Mouse (Mus musculus): ENCODE measurements around the gene Naga. TPM values are rescaled to one million over a fixed set of nuclear protein-coding genes. Genes with fewer than 3 reads are reported as not detected.

Gene Naga
- total and polyA plus RNA-seq, 3 experiments = 17.7 to 28.2 (median 18.7) TPM

- DNase-seq (ENCODE audit: extremely low read depth) = no peak
- TF ChIP-seq MAFK (IDR thresholded peaks at IDR 0.05; ENCODE audit: insufficient replicate concordance, low read length) = no peak
- no peak for TF ChIP-seq CHD1 (IDR thresholded peaks at IDR 0.05; ENCODE audit: low read depth, low read length)
- TF ChIP-seq TBP (conservative IDR thresholded peaks at IDR 0.05; ENCODE audit: low read depth, low read length) = no peak
- no peak overlapping the region for H3K27ac ChIP-seq (ENCODE audit: insufficient read depth, low read depth)
- in situ Hi-C loops (cut with MboI; ENCODE audit: low pct_ligation_motif_present, low pct_unique_long_range_greater_than_20kb, low sequenced_read_pairs) (loop anchor here (25.0 kb wide), 1 partner anchor 501 kb away; the partner anchor contains the start of gene Cyp2d26), dilution Hi-C loops (cut with MboI; ENCODE audit: extremely low pct_ligation_motif_present, extremely low pct_unique_long_range_greater_than_20kb, low sequenced_read_pairs) (no loop called here)
- H3K9me3 ChIP-seq (replicated peaks; ENCODE audit: low read length) = peaks cover 5% of the 10 kb centered on the region
- no peaks in the 10 kb centered on the region for H3K36me3 ChIP-seq (replicated peaks in 1 of 2; ENCODE audit: control insufficient read depth in 1 of 2, insufficient read depth in 1 of 2, low read length in 1 of 2)
- no peak overlapping the region for H3K4me2 ChIP-seq (ENCODE audit: insufficient read depth, low read depth, poor library complexity, severe bottlenecking)
- peaks cover 0 to 3% of the 10 kb centered on the region in 2 experiments; a peak in 2 of 4 replicates for H3K4me1 ChIP-seq (ENCODE audit: control insufficient read depth in 1 of 2, insufficient read depth in 2 of 2)
- no peaks in the 10 kb centered on the region for H3K79me2 ChIP-seq (replicated peaks; ENCODE audit: control insufficient read depth, extremely low read depth, insufficient read depth, poor library complexity, severe bottlenecking)
- peaks cover 62% of the 10 kb centered on the region for H3K27me3 ChIP-seq (replicated peaks)
- H3K4me3 ChIP-seq (replicated peaks in 1 of 3; ENCODE audit: low read depth in 2 of 3, low read length in 2 of 3, poor library complexity in 1 of 3) = no peak overlapping the region
- no peak overlapping the region for H3K9ac ChIP-seq (ENCODE audit: insufficient read depth, low read depth)
These were observed 52.6 kb downstream of the Naga start for GRCm38 (mm10) chr15:82286157-82286556.

GRCm38 (mm10) chr15:82280638-82281037 is 58.1 kb downstream of the Naga start:
- in situ Hi-C loops (cut with MboI; ENCODE audit: low pct_ligation_motif_present, low pct_unique_long_range_greater_than_20kb, low sequenced_read_pairs) = loop anchor here (25.0 kb wide), 1 partner anchor 507 kb away; the partner anchor contains the start of gene Cyp2d26

More at GRCm38 (mm10) chr15:82280638-82281037, 58.1 kb downstream of the Naga start:
- H3K79me2 ChIP-seq (replicated peaks; ENCODE audit: control insufficient read depth, extremely low read depth, insufficient read depth, poor library complexity, severe bottlenecking) = no peaks in the 10 kb centered on the region
- dilution Hi-C loops (cut with MboI; ENCODE audit: extremely low pct_ligation_motif_present, extremely low pct_unique_long_range_greater_than_20kb, low sequenced_read_pairs) = no loop called here
- no peak overlapping the region for H3K4me3 ChIP-seq (replicated peaks in 1 of 3; ENCODE audit: low read depth in 2 of 3, low read length in 2 of 3, poor library complexity in 1 of 3)
- peaks cover 5% of the 10 kb centered on the region for H3K9me3 ChIP-seq (replicated peaks; ENCODE audit: low read length)
- H3K9ac ChIP-seq (ENCODE audit: insufficient read depth, low read depth) = no peak overlapping the region
- TF ChIP-seq MAZ (IDR thresholded peaks at IDR 0.05; ENCODE audit: low read depth, low read length) = no peak
- no peak for TF ChIP-seq NRF1 (IDR thresholded peaks at IDR 0.05; ENCODE audit: low read depth, low read length)
- TF ChIP-seq UBTF (IDR thresholded peaks at IDR 0.05; ENCODE audit: low read depth, low read length) = no peak
- no peak for TF ChIP-seq NELFE (IDR thresholded peaks at IDR 0.05; ENCODE audit: low read depth, low read length)
- TF ChIP-seq POLR2AphosphoS2 (IDR thresholded peaks at IDR 0.05; ENCODE audit: low read depth, low read length) = no peak
- TF ChIP-seq TCF12 (IDR thresholded peaks at IDR 0.05; ENCODE audit: low read depth, low read length) = no peak
- no peak for TF ChIP-seq HCFC1 (IDR thresholded peaks at IDR 0.05; ENCODE audit: low read depth, low read length)
- no peak for TF ChIP-seq ZKSCAN1 (IDR thresholded peaks at IDR 0.05; ENCODE audit: borderline replicate concordance, low read depth, low read length)
- TF ChIP-seq POLR2A (IDR thresholded peaks at IDR 0.05; ENCODE audit: low read depth, low read length) = no peak
- no peak for TF ChIP-seq E2F4 (IDR thresholded peaks at IDR 0.05; ENCODE audit: insufficient replicate concordance, low read depth, low read length)
- peaks cover 68% of the 10 kb centered on the region for H3K27me3 ChIP-seq (replicated peaks)
- no peak overlapping the region for H3K27ac ChIP-seq (ENCODE audit: insufficient read depth, low read depth)
- H3K36me3 ChIP-seq (replicated peaks in 1 of 2; ENCODE audit: control insufficient read depth in 1 of 2, insufficient read depth in 1 of 2, low read length in 1 of 2) = no peaks in the 10 kb centered on the region
- peaks cover under 1 to 5% of the 10 kb centered on the region in 2 experiments; a peak in 2 of 4 replicates for H3K4me1 ChIP-seq (ENCODE audit: control insufficient read depth in 1 of 2, insufficient read depth in 2 of 2)
- no peak for DNase-seq (ENCODE audit: extremely low read depth)
- H3K4me2 ChIP-seq (ENCODE audit: insufficient read depth, low read depth, poor library complexity, severe bottlenecking) = no peak overlapping the region

Other genes starting within 250 kb of the Naga start
- gene Ccdc134, start 211.0 kb downstream of the Naga start, total RNA-seq (2012; rRNA removed) = 37.1 and 48.8 TPM in 2 replicates
- gene Ccdc134, start 211.0 kb downstream of the Naga start, total RNA-seq (2014; rRNA removed) = 35.1 and 35.7 TPM in 2 replicates
- gene Ccdc134, start 211.0 kb downstream of the Naga start, polyA plus RNA-seq (2012; ENCODE audit: insufficient read length, low read depth) = 42.9 and 43.6 TPM in 2 replicates
- gene Srebf2, start 191.7 kb downstream of the Naga start, total RNA-seq (2012; rRNA removed) = 130 and 159 TPM in 2 replicates
- 77.6 and 94.3 TPM in 2 replicates for gene Srebf2, start 191.7 kb downstream of the Naga start, total RNA-seq (2014; rRNA removed)
- 214 and 253 TPM in 2 replicates for gene Srebf2, start 191.7 kb downstream of the Naga start, polyA plus RNA-seq (2012; ENCODE audit: insufficient read length, low read depth)
- 152 and 159 TPM in 2 replicates for gene Shisa8, start 126.1 kb downstream of the Naga start, total RNA-seq (2012; rRNA removed)
- gene Shisa8, start 126.1 kb downstream of the Naga start, total RNA-seq (2014; rRNA removed) = 94.6 and 103 TPM in 2 replicates
- gene Shisa8, start 126.1 kb downstream of the Naga start, polyA plus RNA-seq (2012; ENCODE audit: insufficient read length, low read depth) = 64.2 and 83.4 TPM in 2 replicates
- gene Tnfrsf13c, start 114.6 kb downstream of the Naga start, total RNA-seq (2012; rRNA removed) = 287 and 334 TPM in 2 replicates
- 188 and 204 TPM in 2 replicates for gene Tnfrsf13c, start 114.6 kb downstream of the Naga start, total RNA-seq (2014; rRNA removed)
- 219 and 257 TPM in 2 replicates for gene Tnfrsf13c, start 114.6 kb downstream of the Naga start, polyA plus RNA-seq (2012; ENCODE audit: insufficient read length, low read depth)
- 31.5 and 34.2 TPM in 2 replicates for gene Cenpm, start 94.2 kb downstream of the Naga start, total RNA-seq (2012; rRNA removed)
- gene Cenpm, start 94.2 kb downstream of the Naga start, total RNA-seq (2014; rRNA removed) = 17.1 and 22.8 TPM in 2 replicates
- gene Cenpm, start 94.2 kb downstream of the Naga start, polyA plus RNA-seq (2012; ENCODE audit: insufficient read length, low read depth) = 39.6 and 44.0 TPM in 2 replicates
- gene 1500009C09Rik, start 86.5 kb downstream of the Naga start, total RNA-seq (2012; rRNA removed) = not detected in 2 replicates
- gene 1500009C09Rik, start 86.5 kb downstream of the Naga start, total RNA-seq (2014; rRNA removed) = not detected in 2 replicates
- not detected in 2 replicates for gene 1500009C09Rik, start 86.5 kb downstream of the Naga start, polyA plus RNA-seq (2012; ENCODE audit: insufficient read length, low read depth)
- 0.04 and 0.13 TPM in 2 replicates for gene Sept3, start 64.0 kb downstream of the Naga start, total RNA-seq (2012; rRNA removed)
- not detected in 2 replicates for gene Sept3, start 64.0 kb downstream of the Naga start, total RNA-seq (2014; rRNA removed)
- gene Sept3, start 64.0 kb downstream of the Naga start, polyA plus RNA-seq (2012; ENCODE audit: insufficient read length, low read depth) = 0.07 TPM in 1 of 2 replicates, not detected in the other
- gene Wbp2nl, start 40.0 kb downstream of the Naga start, total RNA-seq (2012; rRNA removed) = not detected in 2 replicates
- gene Wbp2nl, start 40.0 kb downstream of the Naga start, total RNA-seq (2014; rRNA removed) = not detected in 2 replicates
- gene Wbp2nl, start 40.0 kb downstream of the Naga start, polyA plus RNA-seq (2012; ENCODE audit: insufficient read length, low read depth) = not detected in 2 replicates
- 0.08 TPM in 1 of 2 replicates, not detected in the other for gene Pheta2, start within 50 bp of the Naga start, total RNA-seq (2012; rRNA removed)
- gene Pheta2, start within 50 bp of the Naga start, total RNA-seq (2014; rRNA removed) = not detected in 2 replicates
- gene Pheta2, start within 50 bp of the Naga start, polyA plus RNA-seq (2012; ENCODE audit: insufficient read length, low read depth) = not detected in 2 replicates
- gene Smdt1, start within 50 bp of the Naga start, total RNA-seq (2012; rRNA removed) = 171 TPM in 2 replicates
- gene Smdt1, start within 50 bp of the Naga start, total RNA-seq (2014; rRNA removed) = 112 and 114 TPM in 2 replicates
- gene Smdt1, start within 50 bp of the Naga start, polyA plus RNA-seq (2012; ENCODE audit: insufficient read length, low read depth) = 122 and 138 TPM in 2 replicates
- gene Ndufa6, start 15.4 kb upstream of the Naga start, total RNA-seq (2012; rRNA removed) = 170 and 222 TPM in 2 replicates
- 262 and 279 TPM in 2 replicates for gene Ndufa6, start 15.4 kb upstream of the Naga start, total RNA-seq (2014; rRNA removed)
- 87.3 and 109 TPM in 2 replicates for gene Ndufa6, start 15.4 kb upstream of the Naga start, polyA plus RNA-seq (2012; ENCODE audit: insufficient read length, low read depth)
- 0.21 and 0.42 TPM in 2 replicates for gene Cyp2d22, start 41.3 kb upstream of the Naga start, total RNA-seq (2012; rRNA removed)
- 0.24 TPM in 1 of 2 replicates, not detected in the other for gene Cyp2d22, start 41.3 kb upstream of the Naga start, total RNA-seq (2014; rRNA removed)
- 0.08 TPM in 1 of 2 replicates, not detected in the other for gene Cyp2d22, start 41.3 kb upstream of the Naga start, polyA plus RNA-seq (2012; ENCODE audit: insufficient read length, low read depth)
- gene Cyp2d11, start 55.1 kb upstream of the Naga start, total RNA-seq (2012; rRNA removed) = not detected in 2 replicates
- not detected in 2 replicates for gene Cyp2d11, start 55.1 kb upstream of the Naga start, total RNA-seq (2014; rRNA removed)
- not detected in 2 replicates for gene Cyp2d11, start 55.1 kb upstream of the Naga start, polyA plus RNA-seq (2012; ENCODE audit: insufficient read length, low read depth)
- not detected in 2 replicates for gene Cyp2d10, start 68.3 kb upstream of the Naga start, total RNA-seq (2012; rRNA removed)
- not detected in 2 replicates for gene Cyp2d10, start 68.3 kb upstream of the Naga start, total RNA-seq (2014; rRNA removed)
- gene Cyp2d10, start 68.3 kb upstream of the Naga start, polyA plus RNA-seq (2012; ENCODE audit: insufficient read length, low read depth) = not detected in 2 replicates
- gene Cyp2d9, start 94.5 kb upstream of the Naga start, total RNA-seq (2012; rRNA removed) = not detected in 2 replicates
- not detected in 2 replicates for gene Cyp2d9, start 94.5 kb upstream of the Naga start, total RNA-seq (2014; rRNA removed)
- not detected in 2 replicates for gene Cyp2d9, start 94.5 kb upstream of the Naga start, polyA plus RNA-seq (2012; ENCODE audit: insufficient read length, low read depth)
- gene Cyp2d12, start 216.1 kb upstream of the Naga start, total RNA-seq (2012; rRNA removed) = not detected in 2 replicates
- not detected in 2 replicates for gene Cyp2d12, start 216.1 kb upstream of the Naga start, total RNA-seq (2014; rRNA removed)
- not detected in 2 replicates for gene Cyp2d12, start 216.1 kb upstream of the Naga start, polyA plus RNA-seq (2012; ENCODE audit: insufficient read length, low read depth)